Mouse (Mus musculus) adrenal gland, postnatal 14 days (tissue): ENCODE data around the gene Klhl41. TPM values are rescaled to one million over a fixed set of nuclear protein-coding genes. Genes with fewer than 3 reads are reported as not detected.
"Not testable (repeated sequence)": the region's sequence is repeated elsewhere in the genome, so short reads cannot be mapped to it uniquely, and the experiment has no call there.

Experiments used
- DNase-seq: peaks from one replicate; pipeline ENCODE4 v3.0.0; 2021; ENCODE audit warnings: mixed read lengths
- long read RNA-seq, 2 experiments: library from polyadenylated mRNA; stranded (forward); transcript quantifications; one replicate each; pipeline ENCODE4 v2.0.0; 2021
- total RNA-seq: library from RNA; stranded (reverse); gene quantifications from 2 replicates; pipeline ENCODE4 v1.2.3, GENCODE M21; 2021

Klhl41 gene
- 0.22 and 0.34 TPM in 2 replicates for total RNA-seq
- long read RNA-seq, experiment 1, result 0 reads
- long read RNA-seq, experiment 2, result 0 reads

DNA sequence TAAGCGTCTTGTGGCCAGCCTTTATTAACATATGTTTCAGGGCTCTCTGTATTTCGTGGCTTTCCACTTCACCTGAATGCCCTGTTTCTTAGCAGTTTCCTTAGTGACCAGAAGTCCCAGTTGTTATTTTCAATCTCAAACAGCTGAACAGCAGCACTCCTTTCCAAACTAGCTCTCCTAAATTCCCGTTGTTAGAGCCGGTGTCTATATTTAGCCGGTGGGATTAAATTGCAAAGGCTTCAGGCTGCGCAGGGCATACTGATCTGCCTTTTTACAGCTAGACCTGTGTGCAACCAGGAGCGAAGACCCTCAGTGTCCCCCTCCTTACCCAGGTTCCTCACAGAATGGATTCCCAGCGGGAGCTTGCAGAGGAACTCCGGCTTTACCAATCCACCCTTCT is at the start of gene Klhl41:
Gene Klhl41, plus strand, starts transcription at position 268 of the 400 bp plus-strand sequence.
- no peak for DNase-seq

DNA sequence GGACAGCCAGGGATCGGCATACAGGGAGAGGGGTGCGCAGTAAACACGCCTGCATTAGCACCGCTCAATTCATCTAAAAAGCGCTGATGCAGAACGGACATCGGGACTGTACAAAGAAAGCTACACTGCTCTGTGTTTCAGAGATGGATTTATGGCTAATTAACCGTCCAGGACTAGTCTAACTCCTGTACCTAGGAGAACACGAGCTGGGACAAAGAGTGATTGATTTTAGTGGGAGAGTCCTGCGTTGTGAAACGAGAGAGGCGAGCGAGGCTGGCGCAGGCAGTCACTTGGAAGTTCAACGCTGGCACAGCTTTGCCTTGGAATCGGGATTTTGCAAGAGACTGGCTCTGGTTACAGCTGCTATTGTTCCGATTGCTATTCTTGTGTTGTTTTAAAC is 40.7 kb upstream of the Klhl41 start:
- DNase-seq, result peak; percentile 63

DNA sequence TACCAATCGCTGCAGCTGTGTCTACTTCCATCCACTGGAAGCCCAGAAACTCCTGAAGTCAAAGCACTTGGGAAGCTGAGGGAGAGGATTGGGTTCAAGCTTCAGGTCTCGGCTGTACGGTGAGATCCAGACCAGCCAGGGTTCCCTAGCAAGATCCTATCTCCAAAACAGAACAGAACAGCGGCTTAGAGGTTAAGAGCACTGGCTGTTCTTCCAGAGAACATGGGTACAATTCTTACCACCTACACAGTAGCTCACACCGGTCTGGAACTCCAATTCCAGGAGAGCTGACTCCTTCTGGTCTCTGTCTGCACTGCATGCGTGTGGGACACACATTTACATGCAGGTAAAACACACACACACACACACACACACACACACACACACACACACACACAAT is 40.0 kb upstream of the Klhl41 start:
- DNase-seq, result no peak

DNA sequence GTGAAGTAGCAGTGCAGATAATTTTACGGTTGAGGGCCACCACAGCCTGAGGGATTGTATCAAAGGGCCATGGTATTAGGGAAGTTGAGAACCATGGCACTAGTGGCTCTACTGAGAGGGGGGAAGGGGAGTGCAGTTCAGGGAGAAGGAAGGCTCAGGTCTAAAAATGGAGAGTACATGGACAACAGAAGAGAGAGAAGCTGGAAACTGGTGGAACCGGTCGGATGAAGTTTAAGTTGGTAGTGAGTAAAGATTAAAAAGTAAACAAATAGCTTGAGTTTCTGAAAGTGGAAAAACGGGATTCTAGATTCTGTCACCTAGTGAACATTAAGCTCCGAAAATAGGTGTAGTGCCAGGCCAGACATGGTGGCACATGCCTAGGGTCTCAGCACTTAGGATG is 39.1 kb upstream of the Klhl41 start:
- no peak for DNase-seq

DNA sequence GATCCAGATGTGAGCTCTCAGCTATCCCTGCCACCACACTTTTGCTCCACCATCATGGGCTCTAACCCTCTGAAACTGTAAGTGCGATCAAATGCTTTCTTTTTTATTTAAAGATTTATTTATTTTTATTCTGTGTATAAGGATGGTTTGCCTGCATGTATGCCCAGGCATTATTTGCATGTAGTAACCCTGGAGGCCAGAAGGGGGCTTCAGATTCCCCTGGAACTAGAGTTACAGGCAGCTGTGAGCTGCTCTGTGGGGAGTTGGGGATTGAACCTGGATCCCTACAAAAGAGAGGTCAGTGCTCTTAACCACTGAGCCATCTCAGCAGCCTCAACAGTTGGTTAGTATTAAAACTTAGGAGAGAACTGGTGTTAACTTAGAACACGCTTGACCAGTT is 38.5 kb upstream of the Klhl41 start:
- peak; percentile 35 for DNase-seq

DNA sequence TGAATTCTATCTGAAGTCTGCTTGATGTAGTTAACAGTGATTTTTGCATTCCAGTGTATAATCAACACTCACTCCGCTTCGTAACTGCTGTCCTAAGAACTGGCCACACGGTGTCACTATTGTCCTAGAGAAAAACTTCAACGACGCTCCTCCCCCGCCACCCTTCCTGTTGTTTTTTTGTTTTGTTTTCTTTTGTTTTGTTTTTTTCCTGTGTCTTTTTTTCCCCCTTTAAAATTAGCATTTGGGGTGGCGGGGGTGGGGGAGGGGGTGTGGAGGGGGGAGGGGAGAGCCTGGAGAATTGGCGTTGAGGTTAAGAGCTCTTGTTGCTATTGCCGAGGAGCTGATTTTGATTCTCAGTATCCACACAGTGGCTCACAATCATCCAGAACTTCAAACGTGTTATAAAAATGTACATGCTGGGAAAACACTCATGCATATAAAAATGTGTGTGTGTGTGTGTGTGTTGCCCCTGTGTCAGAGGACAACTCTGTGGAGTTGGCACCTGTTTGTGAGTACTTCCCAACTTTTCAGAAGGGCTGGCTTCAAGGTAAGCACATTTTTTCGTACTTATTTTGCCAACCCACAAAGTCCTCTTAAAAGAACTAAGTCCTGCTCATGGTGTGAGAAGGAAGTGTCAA is 34.7 kb upstream of the Klhl41 start:
- peak; percentile 64 for DNase-seq

DNA sequence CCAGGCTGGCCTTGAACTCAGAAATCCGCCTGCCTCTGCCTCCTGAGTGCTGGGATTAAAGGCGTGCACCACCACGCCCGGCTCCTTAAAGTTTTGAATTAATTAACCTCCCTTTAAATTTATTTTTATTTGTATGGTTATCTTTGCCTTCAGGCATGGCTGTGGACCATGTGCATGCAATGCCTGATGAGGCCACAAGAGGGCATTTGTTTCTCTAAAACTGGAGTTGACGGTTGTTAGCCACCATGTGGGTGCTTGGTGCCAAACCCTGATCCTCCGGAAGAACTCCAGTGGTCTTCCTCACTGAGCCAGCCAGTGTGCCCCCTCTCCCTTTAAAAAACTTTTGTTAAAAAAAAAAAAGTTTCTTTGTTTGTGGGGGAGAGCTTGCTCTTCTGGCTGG is 34.1 kb upstream of the Klhl41 start:
- DNase-seq, result peak; percentile 72

DNA sequence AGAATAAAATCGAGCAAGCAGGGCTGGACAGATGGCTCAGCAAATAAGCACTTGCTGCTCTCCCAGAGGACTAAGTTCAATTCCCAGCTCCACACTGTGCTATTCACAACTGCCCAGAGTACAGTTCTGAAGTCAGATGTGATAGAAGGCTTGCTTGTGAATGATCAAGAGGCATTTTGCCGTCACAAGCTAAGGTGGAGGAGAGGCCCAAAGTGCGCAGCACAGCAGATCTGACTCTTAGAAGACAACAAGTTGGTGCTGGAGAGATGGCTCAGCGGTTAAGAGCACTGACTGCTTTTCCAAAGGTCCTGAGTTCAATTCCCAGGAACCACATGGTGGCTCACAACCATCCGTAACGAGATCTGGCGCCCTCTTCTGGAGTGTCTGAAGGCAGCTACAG is 31.9 kb upstream of the Klhl41 start:
- not testable (repeated sequence) for DNase-seq

DNA sequence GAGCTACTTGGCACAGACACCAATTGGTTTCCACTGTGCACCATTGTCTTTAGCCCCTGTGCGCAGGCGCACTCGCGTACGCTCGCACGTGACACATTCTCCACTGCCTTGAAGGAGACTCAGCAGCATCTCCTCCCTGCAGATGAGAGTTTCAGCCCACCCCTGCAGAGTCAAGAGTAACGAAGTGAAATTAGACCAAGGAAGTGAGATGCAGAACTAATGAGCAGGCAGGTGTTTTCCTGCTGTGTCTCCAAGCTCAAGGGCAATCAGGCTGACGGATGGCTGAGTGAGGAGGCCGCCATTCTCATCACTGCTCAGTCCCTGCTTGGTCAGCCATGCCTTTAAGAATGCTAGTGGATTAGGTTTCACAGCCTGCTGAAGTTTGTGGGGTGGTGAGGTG is 29.8 kb upstream of the Klhl41 start:
- no peak for DNase-seq

DNA sequence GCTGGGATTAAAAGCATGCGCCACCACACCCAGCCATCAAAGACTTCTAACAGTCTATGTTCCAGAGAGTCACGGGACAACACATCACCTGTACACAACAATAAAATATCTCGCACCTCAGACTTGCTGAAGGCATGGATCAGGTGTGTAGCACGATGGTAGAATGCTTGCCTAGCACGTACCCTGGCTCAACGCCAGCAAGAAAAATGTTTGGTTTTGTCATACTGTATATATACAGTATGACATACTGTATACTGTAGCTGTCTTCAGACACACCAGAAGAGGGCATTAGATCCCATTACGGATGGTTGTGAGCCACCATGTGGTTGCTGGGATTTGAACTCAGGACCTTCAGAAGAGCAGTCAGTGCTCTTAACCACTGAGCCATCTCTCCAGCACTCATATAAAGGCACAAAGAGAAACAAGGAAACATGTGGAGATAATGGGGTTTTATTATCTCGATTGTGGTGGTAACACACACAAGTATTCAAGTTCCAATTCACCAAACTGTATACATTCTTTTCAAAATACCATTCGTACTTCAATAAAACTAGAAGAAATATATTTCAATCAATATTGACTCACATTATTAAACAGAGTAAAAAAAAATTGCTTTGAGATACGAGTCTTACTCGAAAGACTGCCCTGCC is 24.8 kb upstream of the Klhl41 start:
- DNase-seq, result no peak

DNA sequence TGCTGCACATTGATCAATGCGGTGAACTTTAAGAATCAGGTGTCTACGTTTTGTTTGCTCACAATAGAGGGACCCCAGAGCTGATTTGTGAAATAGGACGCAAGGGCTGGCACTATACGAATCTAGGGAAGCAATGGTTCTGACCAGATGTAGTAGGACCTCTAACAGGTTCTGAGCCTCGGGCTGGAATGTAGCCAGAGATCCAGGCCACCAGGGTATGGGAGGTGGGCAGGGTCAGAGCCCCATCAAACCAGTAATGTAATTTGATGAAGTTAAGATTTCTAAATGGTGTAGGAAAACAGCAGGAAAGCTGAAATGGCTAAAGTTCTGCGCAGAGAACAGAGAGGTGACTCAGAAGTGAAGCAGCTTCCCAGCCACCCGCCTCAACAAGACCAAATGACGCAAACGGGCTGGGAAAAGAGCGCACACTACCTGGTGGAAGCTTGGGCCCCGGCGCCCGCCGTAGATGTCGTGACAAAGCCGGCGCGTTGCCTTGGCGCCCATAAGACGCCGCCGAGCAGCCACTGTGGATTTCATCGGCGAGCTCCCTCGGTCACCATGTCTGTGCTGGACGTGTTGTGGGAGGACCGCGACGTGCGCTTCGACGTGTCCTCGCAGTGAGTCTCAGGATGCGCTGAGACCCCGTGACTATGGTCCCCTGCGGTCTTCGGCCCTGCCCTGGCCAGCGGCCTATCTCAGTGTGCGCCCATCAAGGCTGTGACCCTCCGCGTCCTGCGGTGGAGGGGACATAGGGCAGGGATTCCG is 23.0 kb upstream of the Klhl41 start, which contains the start of gene Bbs5:
Gene Bbs5, plus strand, starts transcription at position 446 of the 765 bp plus-strand sequence.
- DNase-seq, result peak; percentile 96

DNA sequence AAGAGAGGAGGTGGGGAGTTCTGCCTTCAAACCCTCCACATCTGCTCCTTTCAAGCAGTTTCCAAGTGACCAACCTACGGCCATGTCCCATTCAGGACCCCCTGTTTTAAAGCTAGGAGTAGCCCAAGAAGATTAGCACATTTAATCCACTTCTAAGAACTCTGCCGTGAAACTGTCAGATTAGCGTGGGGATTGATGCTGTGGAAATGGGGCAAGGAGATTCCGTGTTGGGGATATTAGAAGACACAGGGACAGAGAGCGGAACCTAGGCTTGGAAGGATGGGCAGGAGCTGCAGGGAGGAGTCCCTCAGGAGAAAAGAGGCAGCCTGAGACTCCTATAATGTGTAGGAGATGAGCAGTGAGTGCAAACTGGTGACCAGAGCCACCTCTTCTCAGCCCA is 20.2 kb upstream of the Klhl41 start:
- no peak for DNase-seq

DNA sequence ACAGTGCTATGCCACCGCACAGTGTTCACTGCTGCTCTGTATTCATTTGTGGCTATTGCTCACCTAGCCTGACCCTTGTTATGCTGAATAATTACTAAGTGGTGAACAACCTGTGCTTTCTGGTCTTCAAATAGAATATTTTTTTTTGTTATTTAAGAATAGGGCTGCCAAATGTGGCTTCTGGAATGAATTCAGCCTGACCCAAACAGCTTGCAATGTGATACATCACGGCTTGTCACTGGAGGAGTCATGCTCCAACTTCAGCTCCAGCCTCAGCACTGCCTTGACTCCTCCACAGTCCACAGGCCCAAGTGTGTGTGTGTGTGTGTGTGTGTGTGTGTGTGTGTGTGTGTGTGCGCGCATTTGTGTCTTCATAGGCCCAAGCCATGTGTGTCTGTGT is 10.6 kb upstream of the Klhl41 start:
- DNase-seq, result no peak

DNA sequence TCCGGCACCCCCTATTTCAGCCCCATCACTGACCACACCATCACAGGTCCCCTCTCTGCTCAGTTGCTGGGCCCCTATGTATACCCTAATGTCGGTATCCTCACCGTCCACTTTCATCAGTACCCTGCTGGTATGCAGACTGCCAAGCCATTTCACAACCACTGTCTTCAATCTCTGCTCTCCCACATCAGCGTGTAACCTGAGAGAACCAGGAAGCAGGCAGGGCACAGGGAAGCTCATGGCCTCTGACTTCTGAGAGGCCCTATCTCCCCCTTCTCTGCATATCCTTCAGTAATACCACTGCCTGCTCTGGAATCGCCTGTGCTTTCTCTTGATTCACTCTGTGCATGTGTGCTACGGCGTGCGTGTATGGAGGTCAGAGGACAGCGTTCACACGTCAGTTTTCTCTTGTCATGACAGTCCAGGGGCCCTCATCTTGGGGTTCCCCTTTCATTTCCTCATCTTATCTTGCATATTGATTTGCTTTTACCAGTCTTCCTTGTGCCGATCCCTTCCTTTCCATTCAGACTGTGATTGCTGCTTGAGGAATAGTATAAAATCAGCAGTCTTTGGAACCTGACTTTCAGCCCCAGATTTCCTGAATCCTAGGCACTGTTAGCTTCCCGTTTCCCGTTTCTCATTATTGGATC is 6.0 kb upstream of the Klhl41 start:
- no peak for DNase-seq

DNA sequence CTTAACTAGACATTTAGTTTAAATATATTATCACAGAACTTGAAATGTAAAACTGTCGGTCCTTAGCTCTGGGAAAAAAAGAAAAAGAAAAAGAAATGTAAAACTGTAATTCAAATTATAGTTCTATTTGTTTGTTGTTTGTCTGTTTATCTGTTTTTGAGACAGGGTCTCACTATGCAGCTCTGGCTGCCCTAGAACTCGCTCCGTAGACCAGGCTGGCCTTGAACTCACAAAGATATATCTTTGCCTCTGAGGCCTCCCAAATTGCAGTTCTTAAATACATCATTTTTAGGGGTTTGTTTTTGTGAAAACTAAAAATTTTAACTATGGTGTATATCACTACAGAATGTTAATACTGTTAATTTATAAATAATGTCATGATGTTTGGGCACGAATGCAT is 2.3 kb upstream of the Klhl41 start:
- DNase-seq, result no peak

DNA sequence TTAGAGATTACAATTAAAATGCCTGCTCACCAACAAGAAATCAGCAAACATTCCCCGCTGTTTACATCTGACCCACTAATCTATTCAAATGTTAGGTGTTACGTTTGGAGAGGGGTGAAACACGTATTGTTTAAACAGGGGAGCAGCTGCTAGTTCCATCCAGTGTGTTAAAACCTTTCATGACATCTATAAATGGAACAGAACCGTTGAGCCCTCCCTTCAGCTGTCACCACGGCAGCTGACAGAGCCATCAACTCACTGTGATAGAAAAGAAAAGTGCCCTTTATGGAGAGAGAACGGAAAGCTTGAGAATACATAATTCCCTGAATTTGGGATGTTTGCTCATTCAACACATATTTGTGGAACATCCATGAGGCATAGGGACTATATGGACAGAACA is 1.5 kb upstream of the Klhl41 start:
- DNase-seq, result no peak

DNA sequence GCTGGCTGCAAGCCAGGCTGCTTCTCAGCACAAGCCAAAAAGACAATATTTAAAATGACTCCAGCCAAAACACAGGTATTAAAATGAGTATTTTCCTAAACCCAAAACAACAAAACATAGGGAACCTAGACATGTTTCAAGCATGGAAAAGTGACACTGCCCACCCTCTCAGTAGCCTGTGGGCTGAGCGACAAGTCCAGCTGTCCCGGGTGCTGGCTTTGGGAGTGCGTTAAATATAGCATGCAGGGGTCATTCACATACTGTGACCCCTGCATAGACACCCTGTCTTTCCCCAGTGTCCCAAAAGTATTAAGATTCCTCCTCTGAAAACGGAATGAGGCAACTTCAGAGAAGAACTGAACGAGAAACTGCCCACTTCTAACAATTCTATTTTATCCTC is 3.8 kb downstream of the Klhl41 start:
- peak; percentile 13 for DNase-seq

DNA sequence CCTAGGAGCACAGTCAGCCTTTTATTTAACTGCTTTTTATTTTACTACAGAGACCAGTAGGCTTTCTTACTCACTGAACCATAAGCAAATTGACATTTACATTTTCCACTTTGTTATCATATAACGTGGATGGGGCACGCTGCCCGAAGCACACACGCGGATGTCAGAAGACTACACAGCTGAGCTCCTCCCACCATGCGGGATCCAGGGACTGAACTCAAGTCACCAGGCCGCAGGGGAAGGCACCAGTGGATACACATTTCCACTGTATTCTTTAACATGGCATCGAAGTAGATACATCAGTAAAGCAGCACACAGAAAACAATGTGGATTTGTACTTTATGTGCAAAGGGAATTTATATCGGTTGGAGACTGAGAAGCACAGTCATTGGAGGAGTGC is 5.3 kb downstream of the Klhl41 start:
- no peak for DNase-seq

DNA sequence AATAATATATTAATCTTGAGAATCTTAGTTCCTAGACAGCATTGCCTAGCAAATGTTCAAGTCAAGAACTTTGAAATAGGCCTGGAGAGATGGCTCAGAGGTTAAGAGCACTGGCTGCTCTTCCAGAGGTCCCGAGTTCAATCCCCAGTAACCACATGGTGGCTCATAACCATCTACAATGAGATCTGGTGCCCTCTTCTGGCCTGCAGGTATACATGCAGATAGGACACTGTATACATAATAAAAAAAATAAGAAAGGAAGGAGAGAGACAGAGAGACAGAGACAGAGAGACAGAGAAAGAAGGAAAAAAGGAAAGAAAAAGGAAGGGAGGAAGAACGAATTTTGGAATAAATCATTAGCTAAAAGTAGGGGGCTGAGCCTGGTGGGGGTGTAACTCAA is 6.8 kb downstream of the Klhl41 start:
- DNase-seq, result peak; percentile 11

DNA sequence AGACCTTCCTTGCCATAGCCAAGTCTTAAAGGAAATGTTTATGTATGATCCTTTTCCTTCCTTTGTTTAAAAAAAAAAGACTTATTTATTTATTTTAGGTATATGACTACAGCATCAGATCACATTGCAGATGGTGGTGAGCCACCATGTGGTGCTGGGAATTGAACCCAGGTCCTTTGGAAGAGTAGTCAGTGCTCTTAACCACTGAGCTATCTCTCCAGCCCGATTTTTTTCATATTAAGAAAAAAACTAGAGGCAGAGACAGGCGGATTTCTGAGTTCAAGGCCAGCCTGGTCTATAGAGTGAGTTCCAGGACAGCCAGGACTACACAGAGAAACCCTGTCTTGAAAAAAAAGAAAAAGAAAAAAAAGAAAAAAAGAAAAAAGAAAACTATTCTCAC is 7.3 kb downstream of the Klhl41 start:
- not testable (repeated sequence) for DNase-seq

DNA sequence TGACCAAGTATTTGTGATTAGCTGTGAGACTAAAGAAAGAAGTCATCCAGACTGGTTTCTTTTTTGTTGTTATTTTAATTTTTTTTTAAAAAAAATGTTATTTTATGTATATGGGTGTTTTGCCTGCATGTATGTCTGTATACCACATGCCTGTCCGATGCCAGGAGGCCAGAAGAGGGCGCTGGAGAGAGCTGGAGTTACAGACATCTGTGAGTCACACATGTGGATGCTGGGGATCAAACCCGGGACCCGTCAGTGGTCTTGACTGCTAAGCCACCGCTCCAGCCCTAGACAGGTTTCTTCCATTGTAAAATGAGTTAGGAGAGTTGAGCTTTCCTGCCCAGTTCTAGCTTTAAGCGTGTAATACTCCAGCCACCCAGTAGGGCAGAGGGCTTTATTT is 10.1 kb downstream of the Klhl41 start:
- DNase-seq, result no peak

DNA sequence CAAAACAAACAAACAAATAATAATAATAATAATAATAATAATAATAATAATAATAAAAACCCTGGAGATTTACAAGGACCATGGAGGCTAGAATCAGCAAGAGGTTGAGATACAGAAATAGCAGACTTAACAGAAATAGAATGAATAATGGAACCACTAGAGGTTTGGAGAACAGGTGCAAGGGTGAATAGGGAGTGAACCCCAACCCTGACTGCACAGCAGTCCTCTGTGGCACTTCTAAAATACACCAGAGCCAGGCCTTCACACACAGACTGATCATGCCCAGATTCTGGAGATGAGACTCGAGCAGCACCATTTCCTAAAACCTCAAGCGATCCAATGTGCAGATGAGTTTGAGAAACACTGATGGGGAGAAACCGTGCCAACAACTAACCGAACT is 12.0 kb downstream of the Klhl41 start:
- no peak for DNase-seq
